Mouse (Mus musculus) liver, embryonic 12.5 days (tissue): ENCODE measurements around the gene Secisbp2. TPM values are rescaled to one million over a fixed set of nuclear protein-coding genes. Genes with fewer than 3 reads are reported as not detected.

Experiments
- ATAC-seq: fragments of 200-750 bp; cut with Nextera tagmentation; 2 replicates; pipeline ENCODE4 v1.8.0; 2017; ENCODE audit warnings: moderate number of reproducible peaks, mild to moderate bottlenecking, moderate library complexity
- H3K27ac ChIP-seq: fragments of 300-500 bp; sonication (generic); 2 replicates; pipeline ENCODE4 v1.5.1; 2016; ENCODE audit warnings: mild to moderate bottlenecking
- H3K27me3 ChIP-seq: fragments of 300-500 bp; sonication (generic); replicated peaks from 2 replicates; pipeline ENCODE4 v1.6.1; 2016; ENCODE audit warnings: mild to moderate bottlenecking, moderate library complexity
- H3K36me3 ChIP-seq: fragments of 300-500 bp; sonication (generic); 2 replicates; pipeline ENCODE4 v1.6.1; 2016; ENCODE audit warnings: mild to moderate bottlenecking, moderate library complexity
- H3K4me1 ChIP-seq: fragments of 300-500 bp; sonication (generic); 2 replicates; pipeline ENCODE4 v1.6.1; 2016
- H3K4me2 ChIP-seq: fragments of 300-500 bp; sonication (generic); 2 replicates; pipeline ENCODE4 v1.6.1; 2016; ENCODE audit warnings: mild to moderate bottlenecking, moderate library complexity
- H3K4me3 ChIP-seq: fragments of 300-500 bp; sonication (generic); 2 replicates; pipeline ENCODE4 v1.5.1; 2016; ENCODE audit warnings: mild to moderate bottlenecking, moderate library complexity
- H3K9ac ChIP-seq: fragments of 300-500 bp; sonication (generic); 2 replicates; pipeline ENCODE4 v1.6.1; 2016; ENCODE audit warnings: mild to moderate bottlenecking, moderate library complexity
- H3K9me3 ChIP-seq: fragments of 300-500 bp; sonication (generic); replicated peaks from 2 replicates; pipeline ENCODE4 v1.6.1; 2016; ENCODE audit warnings: mild to moderate bottlenecking, moderate library complexity
- WGBS: fragments of 180-500 bp; shearing (Covaris S2); methylation state at CpG from one replicate; pipeline ENCODE4 v1.1.7; 2016; ENCODE audit not compliant: insufficient replicate concordance; 5-methylcytosine and 5-hydroxymethylcytosine counted together
- polyA plus RNA-seq: library from polyadenylated mRNA; unstranded; fragments of >200 nt; fragmentation: Nextera tagmentation; extraction: Ambion mirVana; gene quantifications from 2 replicates; pipeline ENCODE4 v1.2.1, GENCODE M21; 2016

Secisbp2 gene
- polyA plus RNA-seq, 1 experiment from 2014 or later, result 22.7 TPM

- Histone ChIP-seq H3K4me1 (peaks cover 49% of the 10 kb centered on the region), H3K36me3 (peaks cover 22% of the 10 kb centered on the region), H3K4me2 (peak within 1 kb of the TSS; percentile 84), H3K4me3 (peak within 1 kb of the TSS; percentile 92), H3K27ac (peak within 1 kb of the TSS; percentile 95), H3K9me3 (no peaks in the 10 kb centered on the region), H3K27me3 (no peaks in the 10 kb centered on the region), H3K9ac (peak within 1 kb of the TSS; percentile 99)
- 1% methylated on average over 83 of the region's 83 CpGs for WGBS
- ATAC-seq, result peak; percentile 93
Measured at GRCm38 (mm10) chr13:51644829-51645789, 6.4 kb upstream of the Secisbp2 start, which contains the start of gene Cks2. Gene Cks2 (plus strand): TSS chr13:51645232.

GRCm38 (mm10) chr13:51645872-51646271 lies 5.6 kb upstream of the Secisbp2 start:
- Histone ChIP-seq H3K9me3 (no peaks in the 10 kb centered on the region), H3K4me2 (peak overlapping the region; percentile 84), H3K36me3 (peaks cover 26% of the 10 kb centered on the region), H3K4me1 (peaks cover 52% of the 10 kb centered on the region), H3K27me3 (no peaks in the 10 kb centered on the region), H3K9ac (peak overlapping the region; percentile 99), H3K4me3 (peak overlapping the region; percentile 92), H3K27ac (peak overlapping the region; percentile 95)
- 0% methylated on average over 7 of the region's 7 CpGs for WGBS
- ATAC-seq, result no peak

- H3K27ac ChIP-seq, result peak overlapping the region; percentile 95
Measured at GRCm38 (mm10) chr13:51646362-51647027, 5.0 kb upstream of the Secisbp2 start.

GRCm38 (mm10) chr13:51647770-51648169 lies 3.7 kb upstream of the Secisbp2 start:
- WGBS, result 22% methylated on average over 3 of the region's 3 CpGs
- Histone ChIP-seq H3K4me2 (peak overlapping the region; percentile 84), H3K4me1 (peaks cover 59% of the 10 kb centered on the region), H3K9me3 (no peaks in the 10 kb centered on the region), H3K4me3 (peak overlapping the region; percentile 92), H3K27ac (peak overlapping the region; percentile 91), H3K27me3 (no peaks in the 10 kb centered on the region), H3K9ac (peak overlapping the region; percentile 99), H3K36me3 (peaks cover 39% of the 10 kb centered on the region)
- no peak for ATAC-seq

More at GRCm38 (mm10) chr13:51646362-51647027, 5.0 kb upstream of the Secisbp2 start:
- H3K9ac ChIP-seq, result peak overlapping the region; percentile 99
- peak overlapping the region; percentile 92 for H3K4me3 ChIP-seq
- peaks cover 58% of the 10 kb centered on the region for H3K4me1 ChIP-seq
- peaks cover 33% of the 10 kb centered on the region for H3K36me3 ChIP-seq
- peak overlapping the region; percentile 84 for H3K4me2 ChIP-seq
- 7% methylated on average over 3 of the region's 3 CpGs for WGBS
- no peaks in the 10 kb centered on the region for H3K27me3 ChIP-seq
- H3K9me3 ChIP-seq, result no peaks in the 10 kb centered on the region
- ATAC-seq, result no peak

- Histone ChIP-seq H3K9me3 (no peaks in the 10 kb centered on the region), H3K4me2 (peak overlapping the region; percentile 84), H3K27ac (peak overlapping the region; percentile 91), H3K27me3 (no peaks in the 10 kb centered on the region), H3K9ac (peak overlapping the region; percentile 99), H3K36me3 (peaks cover 43% of the 10 kb centered on the region), H3K4me1 (peaks cover 60% of the 10 kb centered on the region), H3K4me3 (peak overlapping the region; percentile 92)
- no peak for ATAC-seq
- 48% methylated on average over 4 of the region's 4 CpGs for WGBS
Measured at GRCm38 (mm10) chr13:51648237-51648636, 3.3 kb upstream of the Secisbp2 start.

GRCm38 (mm10) chr13:51649740-51650139 lies 1.8 kb upstream of the Secisbp2 start:
- peak overlapping the region; percentile 66; the same call in 1 of the 2 replicates for H3K27ac ChIP-seq

GRCm38 (mm10) chr13:51653159-51653558 lies 1.7 kb downstream of the Secisbp2 start:
- Histone ChIP-seq H3K4me2 (peak overlapping the region; percentile 89; the same call in 1 of the 2 replicates), H3K9me3 (no peaks in the 10 kb centered on the region), H3K4me1 (peaks cover 42% of the 10 kb centered on the region), H3K36me3 (peaks cover 84% of the 10 kb centered on the region), H3K27me3 (no peaks in the 10 kb centered on the region), H3K4me3 (no peak overlapping the region), H3K9ac (no peak overlapping the region), H3K27ac (no peak overlapping the region)
- no peak for ATAC-seq
- 85% methylated on average over 6 of the region's 6 CpGs for WGBS

More at GRCm38 (mm10) chr13:51649740-51650139, 1.8 kb upstream of the Secisbp2 start:
- peaks cover 58% of the 10 kb centered on the region for H3K36me3 ChIP-seq
- no peak overlapping the region; the same call in 1 of the 2 replicates for H3K4me3 ChIP-seq
- H3K27me3 ChIP-seq, result no peaks in the 10 kb centered on the region
- H3K4me1 ChIP-seq, result peaks cover 50% of the 10 kb centered on the region
- no peak for ATAC-seq
- WGBS, result 25% methylated on average over 1 of the region's 1 CpGs
- peak overlapping the region; percentile 84 for H3K4me2 ChIP-seq
- no peaks in the 10 kb centered on the region for H3K9me3 ChIP-seq
- H3K9ac ChIP-seq, result no peak overlapping the region

GRCm38 (mm10) chr13:51653961-51654360 lies 2.5 kb downstream of the Secisbp2 start:
- H3K27ac ChIP-seq, result no peak overlapping the region
- H3K36me3 ChIP-seq, result peaks cover 87% of the 10 kb centered on the region
- H3K4me1 ChIP-seq, result peaks cover 34% of the 10 kb centered on the region
- H3K27me3 ChIP-seq, result no peaks in the 10 kb centered on the region
- ATAC-seq, result no peak
- H3K9me3 ChIP-seq, result no peaks in the 10 kb centered on the region
- H3K4me2 ChIP-seq, result no peak overlapping the region
- no peak overlapping the region for H3K9ac ChIP-seq
- 87% methylated on average over 9 of the region's 9 CpGs for WGBS
- H3K4me3 ChIP-seq, result no peak overlapping the region

- no peak overlapping the region for H3K27ac ChIP-seq
- H3K9me3 ChIP-seq, result no peaks in the 10 kb centered on the region
- WGBS, result 91% methylated on average over 13 of the region's 13 CpGs
- peaks cover 15% of the 10 kb centered on the region for H3K4me1 ChIP-seq
- peaks cover 94% of the 10 kb centered on the region for H3K36me3 ChIP-seq
- no peak for ATAC-seq
- no peak overlapping the region for H3K9ac ChIP-seq
- H3K4me2 ChIP-seq, result no peak overlapping the region
- H3K4me3 ChIP-seq, result no peak overlapping the region
- H3K27me3 ChIP-seq, result no peaks in the 10 kb centered on the region
Measured at GRCm38 (mm10) chr13:51656516-51657235, 5.2 kb downstream of the Secisbp2 start.

- no peaks in the 10 kb centered on the region for H3K27me3 ChIP-seq
- peaks cover 4% of the 10 kb centered on the region for H3K4me1 ChIP-seq
- no peak overlapping the region for H3K9ac ChIP-seq
- H3K4me3 ChIP-seq, result no peak overlapping the region
- 83% methylated on average over 3 of the region's 3 CpGs for WGBS
- H3K27ac ChIP-seq, result no peak overlapping the region
- no peak overlapping the region for H3K4me2 ChIP-seq
- ATAC-seq, result no peak
- peaks cover 100% of the 10 kb centered on the region for H3K36me3 ChIP-seq
- no peaks in the 10 kb centered on the region for H3K9me3 ChIP-seq
Measured at GRCm38 (mm10) chr13:51658094-51658493, 6.6 kb downstream of the Secisbp2 start.

- WGBS, result 91% methylated on average over 7 of the region's 7 CpGs
- Histone ChIP-seq H3K27me3 (no peaks in the 10 kb centered on the region), H3K9me3 (no peaks in the 10 kb centered on the region), H3K27ac (no peak overlapping the region), H3K4me2 (no peak overlapping the region), H3K36me3 (peaks cover 98% of the 10 kb centered on the region), H3K4me1 (no peaks in the 10 kb centered on the region), H3K9ac (no peak overlapping the region), H3K4me3 (no peak overlapping the region)
- no peak for ATAC-seq
Measured at GRCm38 (mm10) chr13:51659573-51659972, 8.1 kb downstream of the Secisbp2 start.
